Mouse (Mus musculus) spleen, postnatal 10 days (tissue): Measurements from ENCODE around the gene Cpox.

Experiments
- DNase-seq, 2 experiments: peaks; one replicate each; pipeline ENCODE4 v3.0.0; 2021 to 2022; ENCODE audit warnings: low spot score in 2 of 2

Gene Cpox

GRCm38 (mm10) chr16:58751314-58751713 is 81.2 kb downstream of the Cpox start:
- DNase-seq, result no peak

GRCm38 (mm10) chr16:58756191-58756590 is 86.1 kb downstream of the Cpox start:
- DNase-seq, result no peak

GRCm38 (mm10) chr16:58763076-58763475 is 93.0 kb downstream of the Cpox start, which contains the start of gene Olfr172:
TSS of gene Olfr172 (minus strand) at chr16:58763176.
- DNase-seq, result no peak
